Mouse (Mus musculus): ENCODE measurements around the gene Gm36864.

DNA sequence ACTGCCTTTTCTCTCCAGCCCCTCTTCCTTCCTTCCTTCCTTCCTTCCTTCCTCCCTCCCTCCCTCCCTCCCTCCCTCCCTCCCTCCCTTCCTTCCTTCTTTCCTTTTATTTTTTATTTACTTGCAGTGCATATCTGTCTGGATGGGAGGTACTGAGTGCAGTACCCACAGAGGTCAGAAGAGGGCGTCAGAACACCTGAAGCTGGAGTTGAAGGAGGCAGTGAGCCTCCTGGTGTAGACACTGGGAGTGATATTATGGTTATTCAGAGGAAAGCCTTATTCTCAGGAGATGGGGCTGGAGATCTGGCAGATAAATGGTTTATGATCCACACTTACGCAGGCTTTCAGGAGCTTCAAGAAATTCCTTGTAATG lies 41.3 kb downstream of the Gm36864 start:
- TF ChIP-seq TAL1 (IDR thresholded peaks at IDR 0.05; ENCODE audit: low read length) = no peak
- TF ChIP-seq GATA1 (IDR thresholded peaks at IDR 0.05; ENCODE audit: low read length) = no peak
